Mouse (Mus musculus) embryonic facial prominence, embryonic 10.5 days (tissue): ENCODE results near the gene Acbd5. TPM values are rescaled to one million over a fixed set of nuclear protein-coding genes. Genes with fewer than 3 reads are reported as not detected.

Experiments used
- DNase-seq: peaks from one replicate; pipeline ENCODE4 v3.0.0-alpha.2; 2017; ENCODE audit warnings: low spot score
- H3K27ac ChIP-seq: fragments of 300-500 bp; sonication (generic); replicated peaks from 2 replicates; pipeline ENCODE4 v1.5.1; 2016; ENCODE audit warnings: mild to moderate bottlenecking
- H3K27me3 ChIP-seq: fragments of 300-500 bp; sonication (generic); replicated peaks from 2 replicates; pipeline ENCODE4 v1.6.1; 2016; ENCODE audit warnings: low read depth, mild to moderate bottlenecking; ENCODE audit not compliant: poor library complexity, severe bottlenecking
- H3K36me3 ChIP-seq: fragments of 300-500 bp; sonication (generic); replicated peaks from 2 replicates; pipeline ENCODE4 v1.6.1; 2016; ENCODE audit warnings: mild to moderate bottlenecking, moderate library complexity
- H3K4me1 ChIP-seq: fragments of 300-500 bp; sonication (generic); 2 replicates; pipeline ENCODE4 v1.6.1; 2016
- H3K4me3 ChIP-seq: fragments of 300-500 bp; sonication (generic); 2 replicates; pipeline ENCODE4 v1.5.1; 2016; ENCODE audit warnings: mild to moderate bottlenecking, moderate library complexity
- H3K9me3 ChIP-seq: fragments of 300-500 bp; sonication (generic); 2 replicates; pipeline ENCODE4 v1.6.1; 2016; ENCODE audit warnings: mild to moderate bottlenecking
- WGBS: fragments of 180-500 bp; shearing (Covaris S2); methylation state at CpG from one replicate; pipeline ENCODE4 v1.1.7; 2016; 5-methylcytosine and 5-hydroxymethylcytosine counted together
- polyA plus RNA-seq: library from polyadenylated mRNA; unstranded; fragments of >200 nt; fragmentation: Nextera tagmentation; extraction: Ambion mirVana; gene quantifications from 2 replicates; pipeline ENCODE4 v1.2.1, GENCODE M21; 2016

Acbd5 gene
- polyA plus RNA-seq, 1 experiment from 2014 or later, result 28.5 TPM

- H3K9me3 ChIP-seq, result no peaks in the 10 kb centered on the region
- no peaks in the 10 kb centered on the region for H3K27me3 ChIP-seq
- H3K4me1 ChIP-seq, result 0 out of 2 replicates have a peak, but pooled peaks cover 3% of the 10 kb centered on the region
- peaks cover 14% of the 10 kb centered on the region for H3K36me3 ChIP-seq
- no peak overlapping the region for H3K27ac ChIP-seq
- H3K4me3 ChIP-seq, result no peak overlapping the region
- WGBS, result 85% methylated on average over 1 of the region's 1 CpGs
- DNase-seq, result no peak
Observed at GRCm38 (mm10) chr2:23071406-23071805, 3.4 kb downstream of the Acbd5 start.

GRCm38 (mm10) chr2:23075846-23076245 is 7.9 kb downstream of the Acbd5 start:
- H3K4me3 ChIP-seq, result no peak overlapping the region
- no peak for DNase-seq
- peaks cover 55% of the 10 kb centered on the region for H3K36me3 ChIP-seq
- no peaks in the 10 kb centered on the region for H3K27me3 ChIP-seq
- H3K27ac ChIP-seq, result no peak overlapping the region
- H3K4me1 ChIP-seq, result no peaks in the 10 kb centered on the region
- H3K9me3 ChIP-seq, result 0 out of 2 replicates have a peak, but pooled peaks cover 2% of the 10 kb centered on the region

GRCm38 (mm10) chr2:23076783-23077182 is 8.8 kb downstream of the Acbd5 start:
- peaks cover 64% of the 10 kb centered on the region for H3K36me3 ChIP-seq
- no peak for DNase-seq

GRCm38 (mm10) chr2:23077693-23078092 is 9.7 kb downstream of the Acbd5 start:
- Histone ChIP-seq H3K9me3 (0 out of 2 replicates have a peak, but pooled peaks cover 2% of the 10 kb centered on the region), H3K4me1 (no peaks in the 10 kb centered on the region), H3K27ac (no peak overlapping the region), H3K36me3 (peaks cover 69% of the 10 kb centered on the region), H3K27me3 (no peaks in the 10 kb centered on the region), H3K4me3 (no peak overlapping the region)
- DNase-seq, result no peak
- 88% methylated on average over 5 of the region's 5 CpGs for WGBS

More at GRCm38 (mm10) chr2:23076783-23077182, 8.8 kb downstream of the Acbd5 start:
- no peak overlapping the region for H3K4me3 ChIP-seq
- no peaks in the 10 kb centered on the region for H3K4me1 ChIP-seq
- no peak overlapping the region for H3K27ac ChIP-seq
- H3K9me3 ChIP-seq, result 0 out of 2 replicates have a peak, but pooled peaks cover 2% of the 10 kb centered on the region
- H3K27me3 ChIP-seq, result no peaks in the 10 kb centered on the region

- no peak for DNase-seq
- H3K36me3 ChIP-seq, result peaks cover 78% of the 10 kb centered on the region
- 0 out of 2 replicates have a peak, but pooled peaks cover 2% of the 10 kb centered on the region for H3K9me3 ChIP-seq
- WGBS, result 95% methylated on average over 2 of the region's 2 CpGs
- no peaks in the 10 kb centered on the region for H3K4me1 ChIP-seq
- H3K27ac ChIP-seq, result no peak overlapping the region
- H3K4me3 ChIP-seq, result no peak overlapping the region
- no peaks in the 10 kb centered on the region for H3K27me3 ChIP-seq
Observed at GRCm38 (mm10) chr2:23078588-23078987, 10.6 kb downstream of the Acbd5 start.

- no peak for DNase-seq
- Histone ChIP-seq H3K27ac (no peak overlapping the region), H3K27me3 (no peaks in the 10 kb centered on the region), H3K9me3 (no peaks in the 10 kb centered on the region), H3K4me1 (no peaks in the 10 kb centered on the region), H3K36me3 (peaks cover 82% of the 10 kb centered on the region), H3K4me3 (no peak overlapping the region)
- 92% methylated on average over 8 of the region's 8 CpGs for WGBS
Observed at GRCm38 (mm10) chr2:23084540-23084939, 16.6 kb downstream of the Acbd5 start.

- 56% methylated on average over 5 of the region's 5 CpGs for WGBS
- Histone ChIP-seq H3K9me3 (no peaks in the 10 kb centered on the region), H3K27me3 (no peaks in the 10 kb centered on the region), H3K4me1 (no peaks in the 10 kb centered on the region), H3K36me3 (peaks cover 78% of the 10 kb centered on the region), H3K4me3 (no peak overlapping the region), H3K27ac (no peak overlapping the region)
- DNase-seq, result peak; percentile 23
Observed at GRCm38 (mm10) chr2:23092216-23092615, 24.2 kb downstream of the Acbd5 start.

GRCm38 (mm10) chr2:23097028-23097427 is 29.1 kb downstream of the Acbd5 start:
- Histone ChIP-seq H3K27me3 (no peaks in the 10 kb centered on the region), H3K4me3 (no peak overlapping the region), H3K9me3 (no peaks in the 10 kb centered on the region), H3K4me1 (no peaks in the 10 kb centered on the region), H3K36me3 (peaks cover 51% of the 10 kb centered on the region), H3K27ac (no peak overlapping the region)
- no peak for DNase-seq

- H3K36me3 ChIP-seq, result peaks cover 33% of the 10 kb centered on the region
- H3K4me1 ChIP-seq, result no peaks in the 10 kb centered on the region
- H3K27ac ChIP-seq, result no peak overlapping the region
- no peak for DNase-seq
- H3K27me3 ChIP-seq, result no peaks in the 10 kb centered on the region
- no peaks in the 10 kb centered on the region for H3K9me3 ChIP-seq
- no peak overlapping the region for H3K4me3 ChIP-seq
Observed at GRCm38 (mm10) chr2:23102266-23102665, 34.3 kb downstream of the Acbd5 start.

- Histone ChIP-seq H3K36me3 (peaks cover 76% of the 10 kb centered on the region), H3K4me3 (no peak overlapping the region), H3K9me3 (no peaks in the 10 kb centered on the region), H3K4me1 (no peaks in the 10 kb centered on the region), H3K27me3 (no peaks in the 10 kb centered on the region), H3K27ac (no peak overlapping the region)
- no peak for DNase-seq
Observed at GRCm38 (mm10) chr2:23119573-23119972, 51.6 kb downstream of the Acbd5 start.

GRCm38 (mm10) chr2:23155199-23155621 is 87.2 kb downstream of the Acbd5 start:
- H3K4me1 ChIP-seq, result peaks cover 28% of the 10 kb centered on the region
- DNase-seq, result no peak
- peak overlapping the region; percentile 92 for H3K27ac ChIP-seq
- 10% methylated on average over 5 of the region's 5 CpGs for WGBS
- peak overlapping the region; percentile 78 for H3K4me3 ChIP-seq
- H3K9me3 ChIP-seq, result no peaks in the 10 kb centered on the region
- H3K36me3 ChIP-seq, result peaks cover 22% of the 10 kb centered on the region
- H3K27me3 ChIP-seq, result no peaks in the 10 kb centered on the region

GRCm38 (mm10) chr2:23155777-23156607 is 88.0 kb downstream of the Acbd5 start, which contains the start of the genes Mastl and Yme1l1:
Mastl (minus strand) TSS chr2:23156024.
Yme1l1 (plus strand) TSS chr2:23156369.
- no peaks in the 10 kb centered on the region for H3K9me3 ChIP-seq
- H3K4me1 ChIP-seq, result peaks cover 28% of the 10 kb centered on the region
- peaks cover 19% of the 10 kb centered on the region for H3K36me3 ChIP-seq
- DNase-seq, result peak; percentile 98
- H3K4me3 ChIP-seq, result peak within 1 kb of the TSS; percentile 78
- no peaks in the 10 kb centered on the region for H3K27me3 ChIP-seq
- under 1% methylated on average over 61 of the region's 61 CpGs for WGBS
- peak within 1 kb of the TSS; percentile 92 for H3K27ac ChIP-seq

GRCm38 (mm10) chr2:23156608-23157081 is 88.7 kb downstream of the Acbd5 start:
- Histone ChIP-seq H3K27ac (peak overlapping the region; percentile 92), H3K4me3 (peak overlapping the region; percentile 78), H3K4me1 (peaks cover 28% of the 10 kb centered on the region), H3K27me3 (no peaks in the 10 kb centered on the region), H3K36me3 (peaks cover 21% of the 10 kb centered on the region), H3K9me3 (no peaks in the 10 kb centered on the region)
- under 1% methylated on average over 17 of the region's 17 CpGs for WGBS
- no peak for DNase-seq
